Mouse (Mus musculus) liver, embryonic 13.5 days (tissue): ENCODE measurements around the gene Man2b1. TPM values are rescaled to one million over a fixed set of nuclear protein-coding genes. Genes with fewer than 3 reads are reported as not detected.
A peak's percentile ranks its signal among the peaks of the same experiment; 100 is the strongest.

ENCODE experiments used
- ATAC-seq: fragments of 200-750 bp; cut with Nextera tagmentation; 2 replicates; pipeline ENCODE4 v1.8.0; 2017; ENCODE audit warnings: low read depth, mild to moderate bottlenecking, moderate number of reproducible peaks, moderate library complexity
- DNase-seq: peaks from one replicate; pipeline ENCODE4 v3.0.0; 2022
- H3K27ac ChIP-seq: fragments of 300-500 bp; sonication (generic); 2 replicates; pipeline ENCODE4 v1.5.1; 2015; ENCODE audit warnings: moderate library complexity, mild to moderate bottlenecking, inconsistent platforms
- H3K27me3 ChIP-seq: fragments of 300-500 bp; sonication (generic); 2 replicates; pipeline ENCODE4 v1.6.1; 2015; ENCODE audit warnings: mild to moderate bottlenecking, inconsistent platforms
- H3K36me3 ChIP-seq: fragments of 300-500 bp; sonication (generic); 2 replicates; pipeline ENCODE4 v1.6.1; 2015; ENCODE audit warnings: mild to moderate bottlenecking, inconsistent platforms
- H3K4me1 ChIP-seq: fragments of 300-500 bp; sonication (generic); replicated peaks from 2 replicates; pipeline ENCODE4 v1.6.1; 2015; ENCODE audit warnings: inconsistent platforms
- H3K4me2 ChIP-seq: fragments of 300-500 bp; sonication (generic); 2 replicates; pipeline ENCODE4 v1.6.1; 2015; ENCODE audit warnings: inconsistent platforms, mild to moderate bottlenecking, moderate library complexity
- H3K4me3 ChIP-seq: fragments of 300-500 bp; sonication (generic); replicated peaks from 2 replicates; pipeline ENCODE4 v1.5.1; 2015; ENCODE audit warnings: mild to moderate bottlenecking, inconsistent platforms
- H3K9ac ChIP-seq: fragments of 300-500 bp; sonication (generic); 2 replicates; pipeline ENCODE4 v1.6.1; 2015; ENCODE audit warnings: mild to moderate bottlenecking, inconsistent platforms
- H3K9me3 ChIP-seq: fragments of 300-500 bp; sonication (generic); replicated peaks from 2 replicates; pipeline ENCODE4 v1.6.1; 2016; ENCODE audit warnings: inconsistent platforms
- WGBS: fragments of 180-500 bp; shearing (Covaris S2); methylation state at CpG from one replicate; pipeline ENCODE4 v1.1.7; 2015; ENCODE audit not compliant: insufficient replicate concordance; 5-methylcytosine and 5-hydroxymethylcytosine counted together
- polyA plus RNA-seq: library from polyadenylated mRNA; unstranded; fragments of >200 nt; fragmentation: Nextera tagmentation; extraction: Ambion mirVana; gene quantifications from 2 replicates; pipeline ENCODE4 v1.2.1, GENCODE M21; 2015

The Man2b1 gene
- polyA plus RNA-seq, 1 experiment from 2014 or later = 20.0 TPM

DNA sequence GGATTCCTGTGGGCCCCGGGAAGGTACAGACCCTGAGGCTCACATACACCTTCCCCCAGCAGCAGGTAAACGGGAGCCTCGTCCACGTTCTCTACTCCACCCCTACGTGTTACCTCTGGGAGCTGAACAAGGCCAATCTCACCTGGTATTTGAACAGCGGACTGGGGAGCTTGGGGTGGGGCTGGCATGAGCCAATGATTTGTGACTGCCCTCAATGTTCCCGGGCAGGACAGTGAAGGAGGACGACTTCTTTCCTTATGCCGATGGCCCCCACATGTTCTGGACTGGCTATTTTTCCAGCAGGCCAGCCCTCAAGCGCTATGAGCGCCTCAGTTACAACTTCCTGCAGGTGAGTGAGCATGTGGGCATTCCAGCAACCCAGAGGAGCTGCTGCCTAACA, 7.8 kb downstream of the Man2b1 start:
- Histone ChIP-seq H3K9ac (no peak overlapping the region), H3K36me3 (peaks cover 77% of the 10 kb centered on the region), H3K4me2 (no peak overlapping the region), H3K27ac (no peak overlapping the region), H3K27me3 (no peaks in the 10 kb centered on the region), H3K4me3 (no peak overlapping the region), H3K9me3 (no peaks in the 10 kb centered on the region), H3K4me1 (peaks cover 4% of the 10 kb centered on the region)
- no peak for DNase-seq
- 82% methylated on average over 11 of the region's 11 CpGs for WGBS
- no peak for ATAC-seq

DNA sequence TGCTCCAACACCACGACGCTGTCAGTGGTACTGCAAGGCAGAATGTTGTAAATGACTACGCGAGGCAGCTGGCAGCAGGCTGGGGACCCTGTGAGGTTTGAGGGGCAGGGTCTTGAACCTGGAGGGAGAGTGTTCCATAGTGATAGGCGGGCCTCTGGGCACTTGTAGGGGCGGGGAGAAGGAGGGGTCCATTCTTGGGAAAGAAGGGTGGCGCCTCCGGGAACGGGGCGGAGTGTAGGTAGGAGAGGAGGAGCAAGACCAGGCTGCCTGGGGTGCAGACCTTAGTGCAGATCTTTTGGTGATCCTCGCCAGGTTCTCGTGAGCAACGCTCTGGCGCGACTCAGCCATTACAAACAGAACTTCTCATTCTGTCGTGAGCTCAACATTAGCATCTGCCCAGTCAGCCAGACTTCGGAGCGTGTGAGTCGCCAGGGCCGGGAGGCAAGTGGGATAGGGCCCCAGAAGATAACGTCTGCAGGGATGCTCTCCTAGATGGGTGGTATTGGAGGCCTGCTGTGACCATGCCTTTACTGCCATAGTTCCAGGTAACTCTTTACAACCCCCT, 8.5 kb downstream of the Man2b1 start:
- no peaks in the 10 kb centered on the region for H3K9me3 ChIP-seq
- WGBS = 61% methylated on average over 21 of the region's 21 CpGs
- H3K27ac ChIP-seq = no peak overlapping the region
- H3K27me3 ChIP-seq = no peaks in the 10 kb centered on the region
- H3K9ac ChIP-seq = no peak overlapping the region
- H3K36me3 ChIP-seq = peaks cover 79% of the 10 kb centered on the region
- DNase-seq = no peak
- peaks cover 4% of the 10 kb centered on the region for H3K4me1 ChIP-seq
- H3K4me2 ChIP-seq = no peak overlapping the region
- no peak overlapping the region for H3K4me3 ChIP-seq
- 0 out of 2 replicates have a peak, but pooled peaks have one; percentile 18 for ATAC-seq

DNA sequence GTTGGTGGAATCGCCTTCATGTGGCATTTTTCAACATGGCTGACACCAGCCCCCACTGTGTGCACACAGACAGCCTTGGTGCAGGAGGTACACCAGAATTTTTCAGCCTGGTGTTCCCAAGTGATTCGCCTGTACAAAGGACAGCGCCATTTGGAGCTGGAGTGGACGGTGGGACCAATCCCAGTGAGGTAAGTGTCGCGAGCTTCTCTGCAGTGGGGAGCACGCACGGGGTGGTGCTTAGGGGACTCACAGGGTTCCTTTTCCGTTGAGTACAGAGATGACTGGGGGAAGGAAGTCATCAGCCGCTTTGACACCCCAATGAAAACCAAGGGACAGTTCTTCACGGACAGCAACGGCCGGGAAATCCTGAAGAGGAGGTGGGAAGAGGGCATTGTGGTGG, 12.0 kb downstream of the Man2b1 start:
- no peak overlapping the region for H3K27ac ChIP-seq
- no peaks in the 10 kb centered on the region for H3K9me3 ChIP-seq
- WGBS = 84% methylated on average over 13 of the region's 13 CpGs
- peaks cover 4% of the 10 kb centered on the region for H3K4me1 ChIP-seq
- ATAC-seq (no peak), DNase-seq (no peak)
- no peaks in the 10 kb centered on the region for H3K27me3 ChIP-seq
- H3K36me3 ChIP-seq = peaks cover 70% of the 10 kb centered on the region
- no peak overlapping the region for H3K4me2 ChIP-seq
- no peak overlapping the region for H3K9ac ChIP-seq
- no peak overlapping the region for H3K4me3 ChIP-seq

DNA sequence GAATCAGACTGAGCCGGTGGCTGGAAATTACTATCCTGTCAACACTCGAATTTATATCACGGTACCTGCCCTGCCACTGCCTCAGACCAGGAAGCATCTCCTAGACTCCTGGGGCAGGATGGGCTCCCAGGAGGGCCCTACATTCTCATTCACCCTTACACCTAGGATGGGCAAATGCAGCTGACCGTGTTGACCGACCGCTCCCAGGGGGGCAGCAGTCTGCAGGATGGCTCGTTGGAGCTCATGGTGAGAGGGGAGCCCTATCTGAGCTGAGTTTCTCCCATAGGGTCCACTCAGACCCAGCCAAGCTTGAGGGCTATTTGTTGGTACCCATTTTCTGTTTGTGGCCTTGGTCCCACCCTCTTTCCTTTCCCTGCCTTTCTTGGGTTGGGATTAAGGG, 12.5 kb downstream of the Man2b1 start:
- no peak overlapping the region for H3K9ac ChIP-seq
- peaks cover 70% of the 10 kb centered on the region for H3K36me3 ChIP-seq
- H3K4me1 ChIP-seq = peaks cover 4% of the 10 kb centered on the region
- H3K4me2 ChIP-seq = no peak overlapping the region
- ATAC-seq = no peak
- WGBS = 89% methylated on average over 7 of the region's 7 CpGs
- no peaks in the 10 kb centered on the region for H3K9me3 ChIP-seq
- DNase-seq = no peak
- no peak overlapping the region for H3K27ac ChIP-seq
- no peaks in the 10 kb centered on the region for H3K27me3 ChIP-seq
- H3K4me3 ChIP-seq = no peak overlapping the region

DNA sequence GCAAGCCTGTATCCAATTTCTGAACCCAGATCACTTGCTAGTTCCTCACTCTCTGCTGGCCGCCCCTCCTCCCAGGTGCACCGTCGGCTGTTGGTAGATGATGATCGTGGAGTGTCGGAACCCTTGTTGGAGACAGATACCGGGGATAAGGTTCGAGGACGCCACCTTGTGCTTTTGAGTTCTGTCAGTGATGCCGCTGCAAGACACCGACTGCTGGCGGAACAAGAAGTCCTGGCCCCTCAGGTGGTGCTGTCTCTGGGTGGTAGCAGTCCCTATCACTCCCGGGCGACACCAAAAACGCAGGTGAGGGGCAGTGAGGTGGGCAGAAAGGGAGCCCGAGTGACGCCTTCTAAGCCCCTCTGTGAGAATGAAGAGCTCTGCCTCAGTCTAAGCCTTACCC, 13.1 kb downstream of the Man2b1 start:
- DNase-seq (no peak), ATAC-seq (no peak)
- 86% methylated on average over 16 of the region's 16 CpGs for WGBS

DNA sequence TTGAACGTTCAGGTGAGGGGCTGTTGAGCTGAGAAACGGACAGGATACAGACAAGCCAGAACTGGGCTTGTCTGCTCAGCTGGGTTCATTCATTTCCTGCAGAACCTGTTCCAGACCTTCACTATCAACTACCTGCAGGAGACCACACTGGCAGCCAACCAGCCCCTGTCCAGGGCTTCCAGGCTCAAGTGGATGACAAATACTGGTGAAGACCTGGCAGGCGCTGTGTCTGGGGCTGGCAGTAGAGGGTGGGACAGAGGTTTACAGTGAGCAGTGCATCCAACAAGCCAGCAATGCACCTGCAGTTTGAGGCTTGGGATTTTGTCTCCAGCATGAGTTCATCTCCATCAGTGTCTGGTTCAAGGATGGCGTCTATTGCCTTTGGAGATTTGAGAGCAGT, 13.8 kb downstream of the Man2b1 start:
- no peak overlapping the region for H3K9ac ChIP-seq
- H3K36me3 ChIP-seq = peaks cover 58% of the 10 kb centered on the region
- no peak overlapping the region for H3K27ac ChIP-seq
- ATAC-seq = no peak
- DNase-seq = no peak
- no peak overlapping the region for H3K4me2 ChIP-seq
- no peak overlapping the region for H3K4me3 ChIP-seq
- H3K4me1 ChIP-seq = peaks cover 1% of the 10 kb centered on the region
- H3K9me3 ChIP-seq = peaks cover 3% of the 10 kb centered on the region
- H3K27me3 ChIP-seq = no peaks in the 10 kb centered on the region
- WGBS = 76% methylated on average over 4 of the region's 4 CpGs

More for the DNA sequence above, 13.1 kb downstream of the Man2b1 start:
- Histone ChIP-seq H3K4me3 (no peak overlapping the region), H3K36me3 (peaks cover 64% of the 10 kb centered on the region), H3K4me2 (no peak overlapping the region), H3K27me3 (no peaks in the 10 kb centered on the region), H3K27ac (no peak overlapping the region), H3K4me1 (peaks cover 4% of the 10 kb centered on the region), H3K9me3 (no peaks in the 10 kb centered on the region), H3K9ac (no peak overlapping the region)

DNA sequence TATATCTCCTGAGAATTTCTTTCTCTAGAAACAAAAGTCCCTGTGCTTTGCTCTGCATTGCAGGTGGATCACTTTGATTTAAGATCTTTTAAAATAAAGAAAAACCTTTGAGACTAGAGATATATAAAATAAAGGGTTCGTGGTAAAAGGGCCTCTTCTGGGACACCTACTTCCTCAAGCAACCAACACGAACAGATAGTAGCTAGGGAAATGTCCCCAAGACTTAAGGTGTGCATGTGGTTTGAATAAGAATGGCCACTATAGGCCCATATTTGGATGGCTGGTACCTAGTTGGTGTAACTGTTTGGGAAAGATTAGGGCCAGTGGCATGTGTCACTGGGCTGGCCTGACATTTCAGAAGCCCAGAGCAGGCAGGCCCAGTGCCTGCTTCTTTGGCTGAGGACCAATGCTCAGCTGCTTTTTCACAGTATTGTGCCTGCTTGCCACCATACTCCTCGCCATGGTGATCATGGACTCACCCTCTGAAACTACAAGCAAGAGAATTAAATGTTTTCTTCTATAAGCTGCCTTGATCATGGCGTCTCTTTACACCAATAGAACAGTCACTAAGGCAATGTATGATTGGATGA, 17.1 kb downstream of the Man2b1 start:
- no peak for ATAC-seq
- 51% methylated on average over 4 of the region's 4 CpGs for WGBS
- Histone ChIP-seq H3K4me1 (no peaks in the 10 kb centered on the region; the same call in 1 of the 2 replicates), H3K27ac (no peak overlapping the region), H3K9ac (no peak overlapping the region), H3K4me2 (no peak overlapping the region), H3K4me3 (no peak overlapping the region), H3K27me3 (no peaks in the 10 kb centered on the region), H3K9me3 (peaks cover 4% of the 10 kb centered on the region), H3K36me3 (peaks cover 32% of the 10 kb centered on the region)
- no peak for DNase-seq

DNA sequence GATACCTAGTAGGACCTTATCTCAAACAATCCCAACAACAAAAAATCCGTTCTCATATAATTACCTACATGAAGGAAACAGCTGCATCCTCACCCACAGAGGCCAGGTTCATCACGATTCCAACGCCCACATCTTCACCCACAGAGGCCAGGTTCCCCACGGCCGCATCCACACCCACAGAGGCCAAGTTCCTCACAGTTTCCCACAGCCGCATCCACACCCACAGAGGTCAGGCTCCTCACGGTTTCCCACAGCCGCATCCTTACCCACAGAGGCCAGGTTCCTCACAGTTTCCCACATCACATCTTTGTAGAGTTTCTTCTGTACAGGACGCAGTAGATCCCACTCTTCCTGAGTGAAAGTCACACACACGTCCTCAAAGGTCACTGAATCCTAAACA, 30.2 kb downstream of the Man2b1 start:
- Histone ChIP-seq H3K9ac (no peak overlapping the region), H3K4me3 (no peak overlapping the region), H3K27ac (no peak overlapping the region), H3K27me3 (no peaks in the 10 kb centered on the region), H3K9me3 (no peaks in the 10 kb centered on the region), H3K4me1 (no peaks in the 10 kb centered on the region), H3K36me3 (peaks cover 28% of the 10 kb centered on the region), H3K4me2 (no peak overlapping the region)
- DNase-seq (no peak), ATAC-seq (no peak)
- 76% methylated on average over 10 of the region's 10 CpGs for WGBS

DNA sequence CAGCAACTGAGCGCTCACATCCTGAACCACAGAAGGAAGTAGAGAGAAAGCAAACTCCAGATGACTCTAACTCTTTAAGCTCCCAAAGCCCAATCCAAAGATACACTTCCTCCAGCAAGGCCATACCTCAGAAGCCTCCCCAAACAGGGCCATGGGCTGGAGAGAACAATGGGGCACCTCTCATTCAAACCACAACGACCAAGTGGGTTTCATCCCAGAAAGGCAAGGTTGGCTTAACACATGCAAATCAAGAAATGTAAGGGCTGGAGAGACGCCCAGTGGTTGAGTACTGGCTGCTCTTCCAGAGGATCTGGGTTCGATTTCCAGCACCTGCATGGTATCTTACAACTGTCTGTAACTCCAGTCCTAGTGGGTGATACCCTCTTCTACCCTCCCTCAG, 32.4 kb downstream of the Man2b1 start:
- Histone ChIP-seq H3K4me1 (no peaks in the 10 kb centered on the region), H3K4me3 (no peak overlapping the region), H3K9me3 (no peaks in the 10 kb centered on the region), H3K27me3 (peaks cover 11% of the 10 kb centered on the region), H3K27ac (no peak overlapping the region), H3K4me2 (no peak overlapping the region), H3K9ac (no peak overlapping the region), H3K36me3 (peaks cover 14% of the 10 kb centered on the region)
- 43% methylated on average over 4 of the region's 4 CpGs for WGBS
- ATAC-seq = no peak
- DNase-seq = no peak

DNA sequence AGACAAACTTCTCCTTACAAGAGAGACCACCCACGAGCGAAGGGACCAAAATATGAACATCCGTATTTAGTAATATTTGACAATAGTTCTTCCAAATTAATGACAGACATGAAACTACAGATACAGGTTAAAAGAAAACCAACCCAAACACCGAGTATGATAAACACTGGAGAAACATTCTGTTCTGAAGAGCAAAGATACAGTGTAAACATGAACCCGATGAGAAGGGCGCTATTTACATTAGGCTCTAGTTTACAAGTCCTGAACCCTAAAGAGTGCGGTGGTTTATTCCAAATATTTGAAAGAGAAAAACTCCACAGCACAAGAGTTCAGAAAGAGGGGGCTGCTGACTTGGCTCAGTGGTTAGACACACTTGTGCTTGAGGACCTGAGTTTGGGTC, 33.9 kb downstream of the Man2b1 start:
- peaks cover 11% of the 10 kb centered on the region for H3K27me3 ChIP-seq
- 73% methylated on average over 7 of the region's 7 CpGs for WGBS
- peak; percentile 48; the same call in 1 of the 2 replicates for ATAC-seq
- no peak overlapping the region for H3K9ac ChIP-seq
- H3K4me1 ChIP-seq = no peaks in the 10 kb centered on the region
- H3K36me3 ChIP-seq = no peaks in the 10 kb centered on the region
- DNase-seq = no peak
- peak overlapping the region; percentile 32; the same call in 1 of the 2 replicates for H3K27ac ChIP-seq
- no peak overlapping the region for H3K4me3 ChIP-seq
- H3K4me2 ChIP-seq = no peak overlapping the region
- H3K9me3 ChIP-seq = no peaks in the 10 kb centered on the region

DNA sequence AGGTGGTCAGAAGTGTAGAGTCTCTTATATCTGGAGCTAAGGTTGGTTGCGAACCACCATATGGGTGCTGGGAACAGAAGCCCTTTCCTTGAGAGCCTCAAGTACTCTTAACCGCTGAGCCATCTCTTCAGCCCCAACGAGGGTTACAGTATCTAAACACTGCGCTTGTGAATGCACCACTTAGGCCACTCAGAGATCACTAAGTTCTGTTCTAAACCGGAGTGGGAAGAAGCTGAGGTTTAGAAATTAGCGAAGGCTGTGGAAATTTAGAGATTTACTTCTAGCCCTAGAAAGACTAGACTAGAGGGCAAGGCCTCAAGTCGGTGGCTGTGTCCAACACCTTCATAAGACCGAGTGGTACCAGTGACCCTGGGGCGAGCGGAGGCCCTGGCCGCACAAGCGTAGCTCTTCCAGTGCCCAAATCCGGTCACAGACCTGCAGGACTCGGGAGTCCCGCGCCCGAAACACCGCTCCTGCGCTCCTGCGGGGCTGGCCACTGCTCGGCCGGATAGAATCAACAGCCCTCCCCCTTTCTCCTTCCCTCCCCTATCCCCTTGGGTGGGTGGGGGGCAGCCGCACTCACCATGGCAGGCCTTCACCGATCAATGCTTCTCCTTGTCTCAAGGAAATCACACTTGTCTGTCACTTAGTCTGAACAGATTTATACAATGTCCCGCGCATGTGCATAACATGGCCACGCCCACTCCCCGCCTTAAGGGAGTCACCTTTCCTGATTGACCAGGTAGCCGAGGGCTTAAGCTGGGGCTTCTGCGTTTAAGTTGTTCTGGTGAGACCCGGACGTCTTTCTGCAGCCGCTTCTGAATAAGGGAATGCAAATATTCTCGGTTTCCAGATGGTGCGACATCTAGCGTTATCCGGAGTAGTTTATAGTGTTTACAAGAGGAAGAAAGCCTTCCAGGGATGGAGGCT, 36.2 kb downstream of the Man2b1 start:
- Histone ChIP-seq H3K27ac (no peak overlapping the region), H3K4me2 (peak overlapping the region; percentile 55), H3K27me3 (peaks cover 11% of the 10 kb centered on the region), H3K9ac (peak overlapping the region; percentile 42), H3K36me3 (no peaks in the 10 kb centered on the region), H3K4me1 (no peaks in the 10 kb centered on the region), H3K4me3 (peak overlapping the region; percentile 50), H3K9me3 (no peaks in the 10 kb centered on the region)
- ATAC-seq = peak; percentile 43; the same call in 1 of the 2 replicates
- whole genome bisulfite sequencing = 10% methylated on average over 37 of the region's 37 CpGs
- no peak for DNase-seq
